Mouse (Mus musculus): ENCODE results near the gene Hivep3. TPM values are rescaled to one million over a fixed set of nuclear protein-coding genes. Genes with fewer than 3 reads are reported as not detected.

Gene Hivep3
- polyA plus RNA-seq (2012; rRNA removed): 4.8 and 5.8 TPM in 2 replicates

DNA sequence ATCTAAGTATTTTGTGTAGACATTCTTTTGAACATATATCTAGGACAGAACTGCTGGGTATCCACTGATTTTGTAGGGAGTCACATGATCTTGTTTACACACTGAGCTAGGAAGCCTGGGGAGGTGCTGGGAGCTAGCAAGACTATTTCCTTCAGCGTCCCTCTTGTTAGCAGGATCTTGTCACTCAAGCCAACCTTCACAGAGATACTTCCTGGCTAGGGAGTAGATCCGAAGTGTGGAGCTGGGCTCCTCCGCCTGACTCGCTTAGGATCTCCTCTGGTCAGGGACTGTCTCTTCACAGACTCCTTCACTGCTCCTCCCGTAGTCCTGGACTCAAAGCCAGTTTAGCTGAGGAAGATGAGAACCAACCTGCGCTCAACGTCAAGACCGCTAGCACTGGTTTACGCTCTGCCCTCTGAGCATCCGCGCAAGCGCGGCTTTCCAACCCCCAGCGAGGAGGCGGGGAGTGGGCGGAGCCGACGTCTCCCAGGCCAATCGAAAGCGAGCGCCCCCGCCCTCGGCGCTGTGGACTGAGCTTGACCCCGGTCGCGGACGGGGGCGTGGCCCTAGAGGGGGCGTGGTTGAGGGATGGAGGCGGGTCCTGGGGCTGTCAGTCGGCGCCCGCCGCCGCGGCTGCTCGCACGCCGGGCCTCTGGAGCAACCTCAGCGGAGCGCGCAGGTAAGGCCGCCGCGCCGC, at the start of gene Hivep3:
Gene Hivep3 (plus strand): TSS at position 601 of the 697 bp plus-strand sequence.
- peak; percentile 100 for DNase-seq
- Histone ChIP-seq H3K4me3 (ENCODE audit: insufficient read depth, low read depth, low read length) (peak within 1 kb of the TSS; percentile 77), H3K4me1 (ENCODE audit: control insufficient read depth, insufficient read depth, low read length) (0 out of 2 replicates have a peak, but pooled peaks cover 4% of the 10 kb centered on the region), H3K27ac (ENCODE audit: insufficient read depth, low read depth, low read length) (peak within 1 kb of the TSS; percentile 70), H3K36me3 (ENCODE audit: control insufficient read depth, insufficient read depth, low read length) (no peaks in the 10 kb centered on the region), H3K27me3 (replicated peaks; ENCODE audit: control insufficient read depth, insufficient read depth, low read length) (no peaks in the 10 kb centered on the region)
- no peak for TF ChIP-seq CTCF (conservative IDR thresholded peaks at IDR 0.05; ENCODE audit: insufficient read depth, insufficient read length, low read depth, low read length)
- peak; percentile 81 for TF ChIP-seq POLR2A (IDR thresholded peaks at IDR 0.05; ENCODE audit: low read depth, low read length)
- 1% methylated on average over 41 of the region's 47 CpGs for WGBS

DNA sequence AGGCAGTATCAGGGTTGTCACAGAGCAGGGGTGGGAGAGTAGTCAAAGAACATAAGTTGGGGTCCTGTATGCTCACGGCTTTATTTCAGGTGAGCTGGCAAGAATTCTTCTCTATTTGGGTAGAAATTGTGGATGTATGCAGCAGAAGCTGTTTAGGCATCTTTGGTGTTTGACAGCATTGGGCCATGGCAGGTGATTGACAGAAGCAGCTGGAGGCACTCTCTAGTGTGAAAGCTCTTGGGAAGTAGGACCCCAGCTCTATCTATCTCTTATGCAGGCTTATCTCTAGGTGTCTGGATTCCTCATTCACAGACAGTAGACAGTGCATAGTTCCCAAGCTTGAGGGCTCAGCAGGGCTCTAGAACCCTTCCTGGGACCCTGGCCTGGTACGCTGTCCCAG, 47.8 kb upstream of the Hivep3 start:
- no peak overlapping the region for H3K4me3 ChIP-seq (ENCODE audit: insufficient read depth, low read depth, low read length)
- H3K27me3 ChIP-seq (replicated peaks; ENCODE audit: control insufficient read depth, insufficient read depth, low read length): no peaks in the 10 kb centered on the region
- TF ChIP-seq POLR2A (IDR thresholded peaks at IDR 0.05; ENCODE audit: low read depth, low read length) (no peak), CTCF (conservative IDR thresholded peaks at IDR 0.05; ENCODE audit: insufficient read depth, insufficient read length, low read depth, low read length) (no peak)
- H3K4me1 ChIP-seq (ENCODE audit: control insufficient read depth, insufficient read depth, low read length): no peaks in the 10 kb centered on the region
- 97% methylated on average over 2 of the region's 2 CpGs for WGBS
- H3K36me3 ChIP-seq (ENCODE audit: control insufficient read depth, insufficient read depth, low read length): no peaks in the 10 kb centered on the region
- H3K27ac ChIP-seq (ENCODE audit: insufficient read depth, low read depth, low read length): no peak overlapping the region
- no peak for DNase-seq

DNA sequence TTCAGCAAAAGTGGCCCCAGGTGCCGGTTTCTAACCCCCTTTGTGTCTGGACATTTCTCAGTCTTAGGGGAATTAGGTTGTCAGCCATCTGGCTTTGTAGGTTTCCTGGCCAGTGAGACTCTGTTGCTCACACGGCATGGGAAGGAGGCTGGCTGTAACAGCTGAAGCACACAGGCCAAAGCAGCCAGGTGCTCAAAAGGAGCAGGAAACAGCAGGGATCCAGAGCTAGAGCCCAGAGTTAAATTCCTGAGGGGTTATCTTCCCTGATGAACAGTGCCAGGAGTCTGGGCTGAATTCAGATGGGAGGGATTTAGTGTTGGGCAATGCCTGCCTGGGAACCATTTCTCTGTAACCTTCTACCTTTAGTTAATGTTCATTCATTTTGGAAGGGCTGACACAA, 35.2 kb upstream of the Hivep3 start:
- H3K36me3 ChIP-seq (ENCODE audit: control insufficient read depth, insufficient read depth, low read length): no peaks in the 10 kb centered on the region
- 47% methylated on average over 2 of the region's 2 CpGs for WGBS
- DNase-seq: no peak
- H3K27me3 ChIP-seq (replicated peaks; ENCODE audit: control insufficient read depth, insufficient read depth, low read length): no peaks in the 10 kb centered on the region
- no peak overlapping the region for H3K4me3 ChIP-seq (ENCODE audit: insufficient read depth, low read depth, low read length)
- H3K27ac ChIP-seq (ENCODE audit: insufficient read depth, low read depth, low read length): no peak overlapping the region
- H3K4me1 ChIP-seq (ENCODE audit: control insufficient read depth, insufficient read depth, low read length): no peaks in the 10 kb centered on the region
- TF ChIP-seq CTCF (conservative IDR thresholded peaks at IDR 0.05; ENCODE audit: insufficient read depth, insufficient read length, low read depth, low read length): no peak
- TF ChIP-seq POLR2A (IDR thresholded peaks at IDR 0.05; ENCODE audit: low read depth, low read length): no peak

DNA sequence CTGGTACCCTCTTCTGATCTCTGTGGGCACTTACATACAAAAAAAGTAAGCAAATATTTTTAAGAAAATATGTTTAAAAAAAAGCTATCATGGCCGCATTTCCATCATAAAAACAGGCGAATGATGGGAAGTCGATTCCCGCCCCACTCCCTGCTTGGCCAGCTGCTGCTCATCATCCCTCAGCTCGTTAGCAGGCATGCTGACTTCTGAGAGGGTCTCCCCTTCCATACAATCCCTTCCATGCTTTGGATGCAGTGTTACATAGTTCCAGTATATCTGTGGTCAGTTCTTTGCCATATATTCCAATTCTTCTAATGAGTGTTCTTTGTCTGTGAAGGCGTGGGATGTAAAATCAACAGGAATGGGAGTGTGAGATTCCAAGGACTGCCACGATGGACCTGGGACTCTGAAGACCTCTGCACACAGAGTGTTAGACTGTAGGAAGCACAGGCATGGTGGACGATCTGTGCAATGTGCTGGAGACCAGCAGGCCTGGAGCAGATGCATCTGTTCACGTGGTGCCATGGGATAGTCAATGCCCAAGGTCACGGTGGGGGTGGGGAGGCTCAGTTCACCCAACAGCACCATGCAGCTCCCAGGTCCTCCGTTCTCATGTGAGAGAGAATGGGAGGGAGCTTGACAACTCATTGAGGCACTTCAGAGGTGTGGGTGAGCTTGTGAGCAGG, 32.2 kb upstream of the Hivep3 start:
- no peak overlapping the region for H3K27ac ChIP-seq (ENCODE audit: insufficient read depth, low read depth, low read length)
- no peak overlapping the region for H3K4me3 ChIP-seq (ENCODE audit: insufficient read depth, low read depth, low read length)
- no peaks in the 10 kb centered on the region for H3K4me1 ChIP-seq (ENCODE audit: control insufficient read depth, insufficient read depth, low read length)
- H3K27me3 ChIP-seq (replicated peaks; ENCODE audit: control insufficient read depth, insufficient read depth, low read length): no peaks in the 10 kb centered on the region
- no peak for DNase-seq
- TF ChIP-seq POLR2A (IDR thresholded peaks at IDR 0.05; ENCODE audit: low read depth, low read length) (no peak), CTCF (conservative IDR thresholded peaks at IDR 0.05; ENCODE audit: insufficient read depth, insufficient read length, low read depth, low read length) (no peak)
- WGBS: 88% methylated on average over 11 of the region's 11 CpGs
- H3K36me3 ChIP-seq (ENCODE audit: control insufficient read depth, insufficient read depth, low read length): no peaks in the 10 kb centered on the region

DNA sequence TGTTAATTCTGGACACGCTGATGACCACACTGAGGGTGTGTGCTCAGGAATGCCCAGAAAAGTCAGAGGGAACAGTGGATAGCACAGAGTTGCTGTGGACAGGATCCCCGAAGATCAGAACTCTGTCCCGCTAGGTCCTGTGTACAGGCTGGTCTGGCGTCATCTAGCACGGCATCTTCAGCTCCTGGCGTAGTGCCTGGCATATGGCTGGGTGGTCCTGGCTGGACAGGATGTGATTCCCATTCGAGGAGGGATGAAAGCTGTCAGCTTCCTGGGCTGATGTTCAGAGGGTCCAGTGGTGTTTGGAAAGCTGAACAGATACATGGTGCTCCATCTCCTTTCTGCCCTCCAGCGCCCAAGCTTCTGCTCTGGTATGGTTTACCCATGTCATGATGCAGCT, 29.6 kb upstream of the Hivep3 start:
- no peak overlapping the region for H3K4me3 ChIP-seq (ENCODE audit: insufficient read depth, low read depth, low read length)
- WGBS: 76% methylated on average over 8 of the region's 8 CpGs

DNA sequence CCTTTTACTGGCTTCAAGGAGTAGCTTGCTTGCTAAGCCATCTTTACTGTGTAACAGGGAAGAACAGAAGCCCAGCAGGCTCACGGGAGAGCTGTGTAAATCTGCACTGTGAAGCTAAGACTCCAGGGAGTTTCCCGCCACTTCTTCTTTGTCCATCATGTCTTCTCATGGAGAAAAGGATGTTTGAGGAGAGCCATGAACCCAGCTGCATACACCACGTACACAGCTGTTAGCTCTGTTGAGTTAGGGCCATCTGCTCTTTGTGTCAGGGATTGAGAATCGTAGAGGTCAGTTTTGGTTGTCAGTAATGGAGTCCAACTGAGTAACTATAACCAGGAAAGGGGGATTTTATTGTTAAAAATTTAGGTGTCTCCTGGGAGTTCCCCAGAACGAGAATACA, 26.3 kb upstream of the Hivep3 start:
- no peak for TF ChIP-seq POLR2A (IDR thresholded peaks at IDR 0.05; ENCODE audit: low read depth, low read length)
- TF ChIP-seq CTCF (conservative IDR thresholded peaks at IDR 0.05; ENCODE audit: insufficient read depth, insufficient read length, low read depth, low read length): no peak
- Histone ChIP-seq H3K27me3 (replicated peaks; ENCODE audit: control insufficient read depth, insufficient read depth, low read length) (no peaks in the 10 kb centered on the region), H3K4me3 (ENCODE audit: insufficient read depth, low read depth, low read length) (no peak overlapping the region), H3K36me3 (ENCODE audit: control insufficient read depth, insufficient read depth, low read length) (no peaks in the 10 kb centered on the region), H3K4me1 (ENCODE audit: control insufficient read depth, insufficient read depth, low read length) (no peaks in the 10 kb centered on the region), H3K27ac (ENCODE audit: insufficient read depth, low read depth, low read length) (no peak overlapping the region)
- no peak for DNase-seq
- WGBS: 72% methylated on average over 5 of the region's 5 CpGs

More for the DNA sequence above, 29.6 kb upstream of the Hivep3 start:
- Histone ChIP-seq H3K36me3 (ENCODE audit: control insufficient read depth, insufficient read depth, low read length) (no peaks in the 10 kb centered on the region), H3K27ac (ENCODE audit: insufficient read depth, low read depth, low read length) (no peak overlapping the region), H3K27me3 (replicated peaks; ENCODE audit: control insufficient read depth, insufficient read depth, low read length) (no peaks in the 10 kb centered on the region), H3K4me1 (ENCODE audit: control insufficient read depth, insufficient read depth, low read length) (no peaks in the 10 kb centered on the region)
- no peak for TF ChIP-seq CTCF (conservative IDR thresholded peaks at IDR 0.05; ENCODE audit: insufficient read depth, insufficient read length, low read depth, low read length)
- TF ChIP-seq POLR2A (IDR thresholded peaks at IDR 0.05; ENCODE audit: low read depth, low read length): no peak
- no peak for DNase-seq

DNA sequence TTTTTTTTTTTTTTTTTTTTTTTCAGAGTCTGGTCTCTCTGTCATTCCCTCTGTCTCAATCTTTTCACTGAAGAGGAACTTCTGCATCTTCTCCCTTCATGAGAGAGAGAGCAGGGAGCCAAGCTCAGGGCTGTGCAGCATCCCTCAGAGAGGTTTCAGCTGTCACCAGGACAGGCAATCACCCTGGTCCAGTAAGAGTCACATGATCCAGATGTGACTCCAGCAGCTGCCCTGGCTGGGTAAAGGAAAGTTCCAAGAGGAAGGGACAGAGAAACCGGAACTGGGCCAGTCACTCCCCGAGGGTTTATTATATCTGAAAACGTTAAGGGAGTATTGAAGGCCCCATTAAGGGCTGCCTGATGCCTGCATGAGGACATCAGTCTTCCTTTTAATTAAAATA, 25.8 kb upstream of the Hivep3 start:
- H3K4me3 ChIP-seq (ENCODE audit: insufficient read depth, low read depth, low read length): no peak overlapping the region
- 18% methylated on average over 3 of the region's 3 CpGs for WGBS

More for the DNA sequence above, 25.8 kb upstream of the Hivep3 start:
- Histone ChIP-seq H3K4me1 (ENCODE audit: control insufficient read depth, insufficient read depth, low read length) (no peaks in the 10 kb centered on the region), H3K27ac (ENCODE audit: insufficient read depth, low read depth, low read length) (no peak overlapping the region), H3K27me3 (replicated peaks; ENCODE audit: control insufficient read depth, insufficient read depth, low read length) (no peaks in the 10 kb centered on the region), H3K36me3 (ENCODE audit: control insufficient read depth, insufficient read depth, low read length) (no peaks in the 10 kb centered on the region)
- DNase-seq: peak; percentile 13
- TF ChIP-seq POLR2A (IDR thresholded peaks at IDR 0.05; ENCODE audit: low read depth, low read length) (no peak), CTCF (conservative IDR thresholded peaks at IDR 0.05; ENCODE audit: insufficient read depth, insufficient read length, low read depth, low read length) (no peak)
